Mouse (Mus musculus) liver, adult 2 months (tissue): ENCODE measurements around the gene Gm10197.

Experiments
- CTCF ChIP-seq: fragments of 200-500 bp; IDR thresholded peaks from 2 replicates; pipeline ENCODE4 v1.5.1; 2011; ENCODE audit warnings: low read depth, low read length, control low read depth
- POLR2A ChIP-seq: fragments of 200-500 bp; IDR thresholded peaks from 2 replicates; pipeline ENCODE4 v1.6.1; 2011; ENCODE audit warnings: low read length, control low read depth; ENCODE audit not compliant: insufficient read depth; ENCODE audit errors: extremely low read depth

DNA sequence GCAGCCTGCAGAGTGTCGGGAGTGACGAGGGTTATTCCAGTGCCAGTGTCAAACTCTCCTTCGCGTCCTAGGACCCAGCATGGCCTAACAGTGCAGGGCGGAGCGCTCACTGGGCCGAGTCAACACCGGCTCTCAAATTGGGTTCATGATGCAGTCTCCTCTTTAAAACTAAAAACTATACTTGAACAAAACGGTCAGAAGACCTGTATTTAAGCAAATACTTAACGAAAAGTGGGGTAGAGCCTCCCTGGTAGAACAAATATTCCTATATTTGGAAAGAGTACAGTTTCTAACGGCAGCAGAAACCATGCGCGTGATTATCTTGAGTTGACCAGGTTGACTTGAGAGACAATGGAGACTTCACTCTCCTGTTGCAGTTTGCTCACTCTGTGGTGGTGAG, at the start of gene Gm10197:
- TF ChIP-seq CTCF (no peak), POLR2A (no peak)
